Mouse (Mus musculus): ENCODE data around the gene Gprin1. TPM values are rescaled to one million over a fixed set of nuclear protein-coding genes. Genes with fewer than 3 reads are reported as not detected.

The Gprin1 gene
- polyA plus RNA-seq, 2 experiments: 0.01 to 0.03 TPM

DNA sequence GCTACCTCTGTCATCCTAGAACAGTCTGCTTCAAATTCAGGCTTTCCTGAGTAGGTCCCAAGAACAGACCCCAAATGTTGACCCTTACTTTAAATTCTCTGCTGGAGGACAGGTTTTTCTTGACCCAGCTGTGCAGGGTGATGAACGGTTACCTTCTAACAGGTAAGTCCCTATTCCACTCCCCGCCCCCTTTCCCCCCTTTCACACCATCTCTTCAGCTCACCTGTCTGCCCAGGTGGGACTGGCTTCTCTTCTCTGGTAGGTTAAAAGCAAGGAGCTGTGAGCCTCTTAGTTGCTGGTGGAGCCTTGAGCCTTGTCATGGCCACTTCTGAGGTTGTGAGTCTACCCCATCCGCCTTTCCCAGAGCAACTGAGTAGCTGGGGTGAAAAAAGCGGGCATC, 34.0 kb upstream of the Gprin1 start, which contains the start of gene Eif4e1b:
Gene Eif4e1b, plus strand, starts transcription at position 301 of the 400 bp plus-strand sequence.
- H3K4me1 ChIP-seq (replicated peaks; ENCODE audit: control insufficient read depth in 2 of 2, insufficient read depth in 2 of 2, low read length in 1 of 2): no peaks in the 10 kb centered on the region
- H3K4me3 ChIP-seq (ENCODE audit: insufficient read depth in 1 of 2, low read depth in 2 of 2, low read length in 2 of 2): no peak within 1 kb of the TSS
- H3K27ac ChIP-seq: no peak within 1 kb of the TSS
- ATAC-seq (ENCODE audit: insufficient read depth): no peak
- H3K36me3 ChIP-seq (replicated peaks; ENCODE audit: control insufficient read depth, insufficient read depth, low read depth): no peaks in the 10 kb centered on the region
- TF ChIP-seq EP300 (IDR thresholded peaks at IDR 0.05; ENCODE audit: low read depth) (no peak), CTCF (IDR thresholded peaks at IDR 0.05; ENCODE audit: low read depth) (no peak)
- H3K9ac ChIP-seq (replicated peaks): no peak within 1 kb of the TSS
- no peaks in the 10 kb centered on the region for H3K9me3 ChIP-seq (ENCODE audit: control insufficient read depth, low read length)
- 52% methylated on average over 4 of the region's 4 CpGs for WGBS (ENCODE audit: insufficient replicate concordance)
- no peak for DNase-seq (ENCODE audit: low read depth in 3 of 3, low spot score in 3 of 3)
- no peaks in the 10 kb centered on the region for H3K27me3 ChIP-seq (ENCODE audit: control insufficient read depth, insufficient read depth, low read length)
- H3K4me2 ChIP-seq (ENCODE audit: low read depth): no peak within 1 kb of the TSS

GRCm38 (mm10) chr13:54783235-54783634, 33.6 kb upstream of the Gprin1 start:
- no peaks in the 10 kb centered on the region for H3K27me3 ChIP-seq (ENCODE audit: control insufficient read depth, insufficient read depth, low read length)
- H3K4me3 ChIP-seq (ENCODE audit: insufficient read depth in 1 of 2, low read depth in 2 of 2, low read length in 2 of 2): no peak overlapping the region
- H3K9me3 ChIP-seq (ENCODE audit: control insufficient read depth, low read length): no peaks in the 10 kb centered on the region
- ATAC-seq (ENCODE audit: insufficient read depth) (no peak), DNase-seq (ENCODE audit: low read depth in 3 of 3, low spot score in 3 of 3) (no peak)
- 31% methylated on average over 2 of the region's 2 CpGs for WGBS (ENCODE audit: insufficient replicate concordance)
- no peak overlapping the region for H3K27ac ChIP-seq
- H3K9ac ChIP-seq (replicated peaks): no peak overlapping the region
- TF ChIP-seq CTCF (IDR thresholded peaks at IDR 0.05; ENCODE audit: low read depth) (no peak), EP300 (IDR thresholded peaks at IDR 0.05; ENCODE audit: low read depth) (no peak)
- H3K4me1 ChIP-seq (replicated peaks; ENCODE audit: control insufficient read depth in 2 of 2, insufficient read depth in 2 of 2, low read length in 1 of 2): no peaks in the 10 kb centered on the region
- no peaks in the 10 kb centered on the region for H3K36me3 ChIP-seq (replicated peaks; ENCODE audit: control insufficient read depth, insufficient read depth, low read depth)
- no peak overlapping the region for H3K4me2 ChIP-seq (ENCODE audit: low read depth)

GRCm38 (mm10) chr13:54781086-54781485, 31.4 kb upstream of the Gprin1 start:
- no peaks in the 10 kb centered on the region for H3K4me1 ChIP-seq (replicated peaks; ENCODE audit: control insufficient read depth in 2 of 2, insufficient read depth in 2 of 2, low read length in 1 of 2)
- DNase-seq (ENCODE audit: low read depth in 3 of 3, low spot score in 3 of 3) (no peak), ATAC-seq (ENCODE audit: insufficient read depth) (no peak)
- no peaks in the 10 kb centered on the region for H3K36me3 ChIP-seq (replicated peaks; ENCODE audit: control insufficient read depth, insufficient read depth, low read depth)
- H3K4me2 ChIP-seq (ENCODE audit: low read depth): no peak overlapping the region
- no peaks in the 10 kb centered on the region for H3K9me3 ChIP-seq (ENCODE audit: control insufficient read depth, low read length)
- no peak overlapping the region for H3K9ac ChIP-seq (replicated peaks)
- H3K27me3 ChIP-seq (ENCODE audit: control insufficient read depth, insufficient read depth, low read length): no peaks in the 10 kb centered on the region
- 65% methylated on average over 3 of the region's 3 CpGs for WGBS (ENCODE audit: insufficient replicate concordance)
- no peak overlapping the region for H3K27ac ChIP-seq
- H3K4me3 ChIP-seq (ENCODE audit: insufficient read depth in 1 of 2, low read depth in 2 of 2, low read length in 2 of 2): no peak overlapping the region
- TF ChIP-seq EP300 (IDR thresholded peaks at IDR 0.05; ENCODE audit: low read depth): no peak
- no peak for TF ChIP-seq CTCF (IDR thresholded peaks at IDR 0.05; ENCODE audit: low read depth)

- no peak overlapping the region for H3K4me2 ChIP-seq (ENCODE audit: low read depth)
- TF ChIP-seq EP300 (IDR thresholded peaks at IDR 0.05; ENCODE audit: low read depth): no peak
- TF ChIP-seq CTCF (IDR thresholded peaks at IDR 0.05; ENCODE audit: low read depth): no peak
- no peak overlapping the region for H3K9ac ChIP-seq (replicated peaks)
- DNase-seq (ENCODE audit: low read depth in 3 of 3, low spot score in 3 of 3): no peak
- no peaks in the 10 kb centered on the region for H3K4me1 ChIP-seq (replicated peaks; ENCODE audit: control insufficient read depth in 2 of 2, insufficient read depth in 2 of 2, low read length in 1 of 2)
- ATAC-seq (ENCODE audit: insufficient read depth): no peak
- H3K27ac ChIP-seq: no peak overlapping the region
- H3K27me3 ChIP-seq (ENCODE audit: control insufficient read depth, insufficient read depth, low read length): no peaks in the 10 kb centered on the region
- WGBS (ENCODE audit: insufficient replicate concordance): 77% methylated on average over 3 of the region's 3 CpGs
- H3K4me3 ChIP-seq (ENCODE audit: insufficient read depth in 1 of 2, low read depth in 2 of 2, low read length in 2 of 2): no peak overlapping the region
- H3K9me3 ChIP-seq (ENCODE audit: control insufficient read depth, low read length): no peaks in the 10 kb centered on the region
- no peaks in the 10 kb centered on the region for H3K36me3 ChIP-seq (replicated peaks; ENCODE audit: control insufficient read depth, insufficient read depth, low read depth)
Measured at GRCm38 (mm10) chr13:54780592-54780991, 30.9 kb upstream of the Gprin1 start.

- Histone ChIP-seq H3K36me3 (replicated peaks; ENCODE audit: control insufficient read depth, insufficient read depth, low read depth) (no peaks in the 10 kb centered on the region), H3K27me3 (ENCODE audit: control insufficient read depth, insufficient read depth, low read length) (peaks cover 24% of the 10 kb centered on the region), H3K4me3 (ENCODE audit: insufficient read depth in 1 of 2, low read depth in 2 of 2, low read length in 2 of 2) (no peak overlapping the region), H3K27ac (no peak overlapping the region), H3K9ac (replicated peaks) (no peak overlapping the region), H3K4me1 (replicated peaks; ENCODE audit: control insufficient read depth in 2 of 2, insufficient read depth in 2 of 2, low read length in 1 of 2) (no peaks in the 10 kb centered on the region), H3K4me2 (ENCODE audit: low read depth) (no peak overlapping the region), H3K9me3 (ENCODE audit: control insufficient read depth, low read length) (no peaks in the 10 kb centered on the region)
- ATAC-seq (ENCODE audit: insufficient read depth) (no peak), DNase-seq (ENCODE audit: low read depth in 3 of 3, low spot score in 3 of 3) (no peak)
- WGBS (ENCODE audit: insufficient replicate concordance): 64% methylated on average over 4 of the region's 4 CpGs
- TF ChIP-seq CTCF (IDR thresholded peaks at IDR 0.05; ENCODE audit: low read depth) (no peak), EP300 (IDR thresholded peaks at IDR 0.05; ENCODE audit: low read depth) (no peak)
Measured at GRCm38 (mm10) chr13:54767012-54767411, 17.3 kb upstream of the Gprin1 start.
